Mouse (Mus musculus): Measurements from ENCODE around the gene Fgf18.

GRCm38 (mm10) chr11:33151128-33151779 lies 4.1 kb upstream of the Fgf18 start:
- no peak for TF ChIP-seq CTCF (IDR thresholded peaks at IDR 0.05; ENCODE audit: insufficient read depth, low read length)
- TF ChIP-seq POLR2A (IDR thresholded peaks at IDR 0.05; ENCODE audit: borderline replicate concordance, extremely low read depth, low read depth, low read length) = no peak
